Mouse (Mus musculus): ENCODE results near the gene Htr2a. TPM values are rescaled to one million over a fixed set of nuclear protein-coding genes. Genes with fewer than 3 reads are reported as not detected.

Gene Htr2a
- polyA plus RNA-seq, 1 experiment: 2.8 TPM

DNA sequence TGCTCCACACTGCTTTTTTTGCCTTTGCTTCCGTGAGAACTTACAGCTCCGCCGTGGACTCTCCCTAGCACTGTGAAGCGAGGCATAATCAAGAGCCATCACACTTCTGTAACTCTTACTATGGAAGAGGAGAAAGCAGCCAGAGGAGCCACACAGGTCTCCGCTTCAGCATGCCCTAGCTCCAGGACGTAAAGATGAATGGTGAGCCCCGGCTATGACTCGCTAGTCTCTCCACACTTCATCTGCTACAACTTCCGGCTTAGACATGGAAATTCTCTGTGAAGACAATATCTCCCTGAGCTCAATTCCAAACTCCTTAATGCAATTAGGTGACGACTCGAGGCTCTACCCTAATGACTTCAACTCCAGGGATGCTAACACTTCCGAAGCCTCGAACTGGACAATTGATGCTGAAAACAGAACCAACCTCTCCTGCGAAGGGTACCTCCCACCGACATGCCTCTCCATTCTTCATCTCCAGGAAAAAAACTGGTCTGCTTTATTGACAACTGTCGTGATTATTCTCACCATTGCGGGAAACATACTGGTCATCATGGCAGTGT is 1.1 kb downstream of the Htr2a start:
- peaks cover 6% of the 10 kb centered on the region; the same call in 1 of the 2 replicates for H3K4me1 ChIP-seq (ENCODE audit: control insufficient read depth, insufficient read depth, low read length)
- H3K4me3 ChIP-seq (replicated peaks; ENCODE audit: insufficient read depth, low read depth, low read length): no peak overlapping the region
- H3K27me3 ChIP-seq (ENCODE audit: control insufficient read depth, insufficient read depth, low read length): no peaks in the 10 kb centered on the region; the same call in 1 of the 2 replicates
- TF ChIP-seq POLR2A (IDR thresholded peaks at IDR 0.05; ENCODE audit: borderline replicate concordance, insufficient read depth, low read length): no peak
- no peak for TF ChIP-seq CTCF (IDR thresholded peaks at IDR 0.05; ENCODE audit: borderline replicate concordance, insufficient read depth, low read depth, low read length)
- 7% methylated on average over 17 of the region's 17 CpGs for WGBS
- no peak overlapping the region for H3K27ac ChIP-seq (ENCODE audit: insufficient read depth, low read length)
- no peak for DNase-seq

DNA sequence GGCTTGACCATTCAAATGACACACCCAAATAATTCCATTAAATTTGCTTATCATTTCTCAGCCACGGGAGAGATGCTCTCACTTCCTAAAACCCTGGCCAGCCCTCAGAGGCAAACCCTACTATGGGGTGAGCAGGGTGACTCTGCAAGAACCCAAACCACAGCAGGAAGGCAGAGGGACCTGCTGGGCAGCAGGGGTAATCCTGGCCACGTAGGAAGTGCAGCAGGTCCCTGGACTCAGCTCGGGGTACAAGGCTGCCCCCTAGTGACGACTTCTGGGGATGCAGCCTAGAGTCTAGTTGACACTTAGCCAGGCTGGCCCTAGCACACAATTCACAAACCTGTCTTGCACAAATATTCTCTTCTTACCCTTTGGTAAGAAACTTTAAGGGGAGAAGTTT is 2.7 kb downstream of the Htr2a start:
- DNase-seq: peak; percentile 63 to 75
- 0% methylated on average over 4 of the region's 4 CpGs for WGBS
- Histone ChIP-seq H3K27ac (ENCODE audit: insufficient read depth, low read length) (no peak overlapping the region), H3K4me1 (ENCODE audit: control insufficient read depth, insufficient read depth, low read length) (peaks cover 6% of the 10 kb centered on the region; the same call in 1 of the 2 replicates), H3K27me3 (ENCODE audit: control insufficient read depth, insufficient read depth, low read length) (no peaks in the 10 kb centered on the region; the same call in 1 of the 2 replicates), H3K4me3 (replicated peaks; ENCODE audit: insufficient read depth, low read depth, low read length) (peak overlapping the region; percentile 23)
- TF ChIP-seq CTCF (IDR thresholded peaks at IDR 0.05; ENCODE audit: borderline replicate concordance, insufficient read depth, low read depth, low read length) (peak; percentile 86), POLR2A (IDR thresholded peaks at IDR 0.05; ENCODE audit: borderline replicate concordance, insufficient read depth, low read length) (no peak)

DNA sequence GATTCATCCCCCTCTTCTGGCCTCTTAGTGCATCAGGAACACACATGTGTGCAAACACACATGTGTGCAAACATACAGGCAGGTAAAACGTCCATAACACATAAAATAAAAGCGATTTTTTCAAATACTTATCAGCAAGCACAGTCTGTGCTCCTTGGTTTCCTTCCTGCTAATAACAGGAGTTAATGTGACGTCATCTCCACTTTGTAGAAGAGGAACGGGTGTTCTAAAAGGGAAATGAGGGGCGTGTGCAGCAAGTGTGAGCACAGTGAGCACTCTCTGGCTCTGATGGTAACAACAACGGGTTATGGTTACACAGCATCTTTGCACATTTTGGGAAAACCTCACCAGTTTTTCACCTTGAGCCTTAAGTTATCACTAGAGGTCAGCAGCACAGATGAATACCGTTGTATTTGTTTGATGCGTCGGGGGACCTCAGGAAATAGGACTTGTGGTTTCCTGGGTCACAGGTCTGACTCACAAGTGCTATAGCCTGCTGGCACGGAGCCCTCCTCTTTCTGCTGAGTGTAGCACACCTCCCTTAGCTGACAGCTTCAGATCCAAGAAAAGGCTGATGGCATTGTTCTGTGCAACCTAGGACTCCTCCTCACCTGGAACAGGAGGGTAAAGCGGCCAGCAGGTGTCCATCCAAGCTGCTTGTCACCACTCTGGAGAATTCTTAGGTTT is 5.6 kb downstream of the Htr2a start:
- no peak overlapping the region for H3K4me3 ChIP-seq (replicated peaks; ENCODE audit: insufficient read depth, low read depth, low read length)
- 77% methylated on average over 11 of the region's 11 CpGs for WGBS
- no peak overlapping the region for H3K27ac ChIP-seq (ENCODE audit: insufficient read depth, low read length)
- no peaks in the 10 kb centered on the region; the same call in 1 of the 2 replicates for H3K27me3 ChIP-seq (ENCODE audit: control insufficient read depth, insufficient read depth, low read length)
- H3K4me1 ChIP-seq (ENCODE audit: control insufficient read depth, insufficient read depth, low read length): peaks cover 6% of the 10 kb centered on the region; the same call in 1 of the 2 replicates
- TF ChIP-seq CTCF (IDR thresholded peaks at IDR 0.05; ENCODE audit: borderline replicate concordance, insufficient read depth, low read depth, low read length) (no peak), POLR2A (IDR thresholded peaks at IDR 0.05; ENCODE audit: borderline replicate concordance, insufficient read depth, low read length) (no peak)
- DNase-seq: no peak

DNA sequence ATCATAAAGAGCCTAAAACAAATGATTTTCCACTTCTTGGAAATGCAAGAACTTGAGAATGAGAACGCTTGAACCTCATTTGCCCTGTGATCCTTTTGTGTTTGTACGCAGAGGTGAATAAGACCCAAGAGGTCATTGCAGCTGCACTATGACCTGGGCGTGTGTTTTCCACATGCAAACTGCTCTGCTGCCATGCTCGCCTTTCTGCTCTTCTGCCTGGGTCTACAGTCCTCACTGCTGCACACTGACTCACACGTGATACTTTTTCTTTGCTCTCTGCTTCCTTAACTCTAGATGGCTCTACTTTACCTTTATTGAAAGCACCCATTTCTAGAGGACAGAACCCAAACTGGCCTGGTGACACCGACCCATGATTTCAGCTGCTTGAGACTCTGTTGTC is 9.4 kb downstream of the Htr2a start:
- H3K4me3 ChIP-seq (replicated peaks; ENCODE audit: insufficient read depth, low read depth, low read length): no peak overlapping the region
- TF ChIP-seq CTCF (IDR thresholded peaks at IDR 0.05; ENCODE audit: borderline replicate concordance, insufficient read depth, low read depth, low read length) (no peak), POLR2A (IDR thresholded peaks at IDR 0.05; ENCODE audit: borderline replicate concordance, insufficient read depth, low read length) (no peak)
- H3K4me1 ChIP-seq (ENCODE audit: control insufficient read depth, insufficient read depth, low read length): no peaks in the 10 kb centered on the region
- 86% methylated on average over 6 of the region's 6 CpGs for WGBS
- no peak for DNase-seq
- no peak overlapping the region for H3K27ac ChIP-seq (ENCODE audit: insufficient read depth, low read length)
- no peaks in the 10 kb centered on the region for H3K27me3 ChIP-seq (ENCODE audit: control insufficient read depth, insufficient read depth, low read length)

DNA sequence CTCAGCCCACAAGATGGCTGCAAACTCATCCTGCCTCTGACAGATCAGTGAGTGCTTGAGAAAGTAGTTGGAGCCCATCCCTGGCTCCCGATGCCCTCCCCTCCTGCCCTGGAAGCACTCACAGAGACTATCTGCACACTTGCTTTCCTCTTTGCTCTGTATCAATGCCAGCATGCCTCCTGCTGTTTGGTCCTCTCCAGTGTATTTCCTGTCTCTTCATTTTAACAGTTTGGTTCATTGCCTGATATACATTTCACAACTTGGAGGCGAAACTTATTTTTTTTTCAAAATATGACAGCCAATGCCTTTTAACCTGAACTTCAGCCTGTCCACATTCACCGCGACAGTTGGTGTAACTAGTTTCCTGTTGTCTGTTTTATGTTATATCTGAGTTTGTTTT is 11.0 kb downstream of the Htr2a start:
- WGBS: 46% methylated on average over 4 of the region's 4 CpGs
- Histone ChIP-seq H3K4me1 (ENCODE audit: control insufficient read depth, insufficient read depth, low read length) (no peaks in the 10 kb centered on the region), H3K27ac (ENCODE audit: insufficient read depth, low read length) (no peak overlapping the region), H3K27me3 (ENCODE audit: control insufficient read depth, insufficient read depth, low read length) (no peaks in the 10 kb centered on the region), H3K4me3 (replicated peaks; ENCODE audit: insufficient read depth, low read depth, low read length) (no peak overlapping the region)
- TF ChIP-seq CTCF (IDR thresholded peaks at IDR 0.05; ENCODE audit: borderline replicate concordance, insufficient read depth, low read depth, low read length) (no peak), POLR2A (IDR thresholded peaks at IDR 0.05; ENCODE audit: borderline replicate concordance, insufficient read depth, low read length) (no peak)
- DNase-seq: no peak

DNA sequence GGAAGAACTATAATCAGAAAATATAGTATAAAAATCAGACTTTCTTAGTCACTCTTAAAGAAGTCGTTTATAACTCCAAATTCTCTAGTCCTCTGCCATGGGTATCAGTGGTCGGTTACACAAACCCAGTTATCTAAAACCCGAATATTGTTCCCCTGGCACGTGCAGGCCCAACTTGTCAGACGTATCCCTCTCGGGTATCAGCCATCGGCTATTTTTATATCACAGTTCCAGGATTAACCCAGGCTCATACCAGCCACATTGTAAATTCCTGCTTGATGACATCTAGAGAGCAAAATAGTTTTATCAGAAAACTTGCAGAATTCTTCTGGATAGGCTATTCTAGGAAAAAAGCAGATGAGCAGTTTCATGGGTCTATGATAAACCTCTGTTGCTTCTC is 16.6 kb downstream of the Htr2a start:
- WGBS: 83% methylated on average over 7 of the region's 7 CpGs
- no peaks in the 10 kb centered on the region for H3K27me3 ChIP-seq (ENCODE audit: control insufficient read depth, insufficient read depth, low read length)
- DNase-seq: no peak
- H3K4me1 ChIP-seq (ENCODE audit: control insufficient read depth, insufficient read depth, low read length): no peaks in the 10 kb centered on the region
- no peak overlapping the region for H3K4me3 ChIP-seq (replicated peaks; ENCODE audit: insufficient read depth, low read depth, low read length)
- TF ChIP-seq CTCF (IDR thresholded peaks at IDR 0.05; ENCODE audit: borderline replicate concordance, insufficient read depth, low read depth, low read length) (no peak), POLR2A (IDR thresholded peaks at IDR 0.05; ENCODE audit: borderline replicate concordance, insufficient read depth, low read length) (no peak)
- H3K27ac ChIP-seq (ENCODE audit: insufficient read depth, low read length): no peak overlapping the region

DNA sequence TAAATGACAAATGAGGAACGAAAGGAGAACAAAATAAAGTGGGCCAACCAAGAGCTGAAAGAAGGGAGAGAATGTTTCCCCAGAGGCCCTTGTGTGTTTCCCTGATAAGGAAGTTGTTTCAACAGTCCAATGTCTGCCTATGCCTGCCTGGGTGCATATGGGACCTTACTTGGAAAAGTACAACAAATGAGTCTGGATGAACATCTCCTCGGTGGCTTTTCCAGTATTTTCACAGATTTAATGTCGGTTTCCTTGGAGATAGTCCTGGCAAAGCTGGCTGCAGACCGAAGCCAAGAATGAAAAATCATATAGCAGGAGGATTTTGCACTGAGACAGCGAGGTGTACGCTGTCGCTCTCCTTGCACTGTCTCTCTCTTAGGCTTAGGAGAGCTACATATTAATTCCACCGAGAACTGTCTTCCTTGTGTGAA is 18.8 kb downstream of the Htr2a start:
- H3K27me3 ChIP-seq (ENCODE audit: control insufficient read depth, insufficient read depth, low read length): no peaks in the 10 kb centered on the region
- H3K4me1 ChIP-seq (ENCODE audit: control insufficient read depth, insufficient read depth, low read length): no peaks in the 10 kb centered on the region
- WGBS: 45% methylated on average over 8 of the region's 8 CpGs
- no peak overlapping the region for H3K27ac ChIP-seq (ENCODE audit: insufficient read depth, low read length)
- no peak for DNase-seq
- H3K4me3 ChIP-seq (replicated peaks; ENCODE audit: insufficient read depth, low read depth, low read length): no peak overlapping the region
- no peak for TF ChIP-seq POLR2A (IDR thresholded peaks at IDR 0.05; ENCODE audit: borderline replicate concordance, insufficient read depth, low read length)

Data from cerebellum, adult 2 months (tissue).